Mouse (Mus musculus): ENCODE measurements around the gene Bmp8a. TPM values are rescaled to one million over a fixed set of nuclear protein-coding genes. Genes with fewer than 3 reads are reported as not detected.

Bmp8a gene
- under 1 TPM in 1 of 2 experiments, not detected in 1; 0.15 TPM for total RNA-seq (2021)
- long read RNA-seq, experiment 1: 0 reads
- long read RNA-seq, experiment 2: 0 reads

- no peak within 1 kb of the TSS for H3K27ac ChIP-seq
- H3K4me3 ChIP-seq: peak within 1 kb of the TSS; percentile 37
- no peak for TF ChIP-seq CTCF (conservative IDR thresholded peaks at IDR 0.05)
- no peak for DNase-seq (ENCODE audit: low spot score in 2 of 2)
These were observed at the start of gene Bmp8a for GRCm38 (mm10) chr4:123342642-123343470. Gene Bmp8a, minus strand, starts transcription at chr4:123343252.

GRCm38 (mm10) chr4:123392187-123392586, 49.1 kb upstream of the Bmp8a start:
- no peak overlapping the region for H3K4me3 ChIP-seq
- no peak overlapping the region for H3K27ac ChIP-seq
- no peak for DNase-seq (ENCODE audit: low spot score in 2 of 2)
- peak; percentile 72 for TF ChIP-seq CTCF (conservative IDR thresholded peaks at IDR 0.05)

GRCm38 (mm10) chr4:123385028-123385427, 42.0 kb upstream of the Bmp8a start:
- Histone ChIP-seq H3K4me3 (no peak overlapping the region), H3K27ac (peak overlapping the region; percentile 46)
- TF ChIP-seq CTCF (conservative IDR thresholded peaks at IDR 0.05): no peak

GRCm38 (mm10) chr4:123383173-123383572, 40.1 kb upstream of the Bmp8a start:
- DNase-seq (ENCODE audit: low spot score in 2 of 2): peak; percentile 39 to 82
- Histone ChIP-seq H3K27ac (peak overlapping the region; percentile 15; the same call in 1 of the 2 replicates), H3K4me3 (no peak overlapping the region)
- TF ChIP-seq CTCF (conservative IDR thresholded peaks at IDR 0.05): no peak

More at GRCm38 (mm10) chr4:123385028-123385427, 42.0 kb upstream of the Bmp8a start:
- DNase-seq (ENCODE audit: low spot score in 2 of 2): no peak

- TF ChIP-seq CTCF (conservative IDR thresholded peaks at IDR 0.05): no peak
- H3K27ac ChIP-seq: peak overlapping the region; percentile 15; the same call in 1 of the 2 replicates
- no peak overlapping the region for H3K4me3 ChIP-seq
- DNase-seq (ENCODE audit: low spot score in 2 of 2): no peak
These were observed 39.0 kb upstream of the Bmp8a start for GRCm38 (mm10) chr4:123382051-123382450.

GRCm38 (mm10) chr4:123381598-123381997, 38.5 kb upstream of the Bmp8a start:
- Histone ChIP-seq H3K4me3 (no peak overlapping the region), H3K27ac (peak overlapping the region; percentile 15; the same call in 1 of the 2 replicates)
- no peak for DNase-seq (ENCODE audit: low spot score in 2 of 2)
- TF ChIP-seq CTCF (conservative IDR thresholded peaks at IDR 0.05): no peak

- no peak for DNase-seq (ENCODE audit: low spot score in 2 of 2)
- H3K27ac ChIP-seq: no peak overlapping the region
- TF ChIP-seq CTCF (conservative IDR thresholded peaks at IDR 0.05): no peak
- H3K4me3 ChIP-seq: no peak overlapping the region
These were observed 33.0 kb upstream of the Bmp8a start for GRCm38 (mm10) chr4:123376031-123376430.

GRCm38 (mm10) chr4:123374316-123375008, 31.4 kb upstream of the Bmp8a start:
- no peak for DNase-seq (ENCODE audit: low spot score in 2 of 2)
- no peak for TF ChIP-seq CTCF (conservative IDR thresholded peaks at IDR 0.05)
- Histone ChIP-seq H3K4me3 (no peak overlapping the region), H3K27ac (no peak overlapping the region)

- no peak for DNase-seq (ENCODE audit: low spot score in 2 of 2)
- no peak for TF ChIP-seq CTCF (conservative IDR thresholded peaks at IDR 0.05)
These were observed 20.5 kb upstream of the Bmp8a start for GRCm38 (mm10) chr4:123363555-123363954.

GRCm38 (mm10) chr4:123360771-123361170, 17.7 kb upstream of the Bmp8a start:
- no peak for DNase-seq (ENCODE audit: low spot score in 2 of 2)
- no peak overlapping the region for H3K4me3 ChIP-seq
- TF ChIP-seq CTCF (conservative IDR thresholded peaks at IDR 0.05): no peak
- no peak overlapping the region for H3K27ac ChIP-seq

More at GRCm38 (mm10) chr4:123363555-123363954, 20.5 kb upstream of the Bmp8a start:
- no peak overlapping the region for H3K4me3 ChIP-seq
- H3K27ac ChIP-seq: no peak overlapping the region

- no peak for TF ChIP-seq CTCF (conservative IDR thresholded peaks at IDR 0.05)
- no peak for DNase-seq (ENCODE audit: low spot score in 2 of 2)
- H3K4me3 ChIP-seq: no peak overlapping the region
- H3K27ac ChIP-seq: no peak overlapping the region
These were observed 15.6 kb upstream of the Bmp8a start for GRCm38 (mm10) chr4:123358613-123359012.

- DNase-seq (ENCODE audit: low spot score in 2 of 2): no peak
- no peak overlapping the region for H3K4me3 ChIP-seq
- no peak overlapping the region for H3K27ac ChIP-seq
- TF ChIP-seq CTCF (conservative IDR thresholded peaks at IDR 0.05): no peak
These were observed 12.9 kb upstream of the Bmp8a start for GRCm38 (mm10) chr4:123355941-123356340.

- DNase-seq (ENCODE audit: low spot score in 2 of 2): no peak
- H3K27ac ChIP-seq: no peak overlapping the region
- no peak overlapping the region for H3K4me3 ChIP-seq
- no peak for TF ChIP-seq CTCF (conservative IDR thresholded peaks at IDR 0.05)
These were observed 10.3 kb upstream of the Bmp8a start for GRCm38 (mm10) chr4:123353271-123353877.

All from layer of hippocampus, adult 2 months (tissue).